Mouse (Mus musculus) regulatory T cell (primary cell): ENCODE data around the gene Esrrg.

Experiments
- in situ Hi-C: fragments of 300-600 bp; cut with MboI, MseI; formaldehyde crosslinking; loops from one replicate; pipeline ENCODE4 v1.15.1; 2025; ENCODE audit warnings: high pct_unique_total_duplicates

Gene Esrrg

DNA sequence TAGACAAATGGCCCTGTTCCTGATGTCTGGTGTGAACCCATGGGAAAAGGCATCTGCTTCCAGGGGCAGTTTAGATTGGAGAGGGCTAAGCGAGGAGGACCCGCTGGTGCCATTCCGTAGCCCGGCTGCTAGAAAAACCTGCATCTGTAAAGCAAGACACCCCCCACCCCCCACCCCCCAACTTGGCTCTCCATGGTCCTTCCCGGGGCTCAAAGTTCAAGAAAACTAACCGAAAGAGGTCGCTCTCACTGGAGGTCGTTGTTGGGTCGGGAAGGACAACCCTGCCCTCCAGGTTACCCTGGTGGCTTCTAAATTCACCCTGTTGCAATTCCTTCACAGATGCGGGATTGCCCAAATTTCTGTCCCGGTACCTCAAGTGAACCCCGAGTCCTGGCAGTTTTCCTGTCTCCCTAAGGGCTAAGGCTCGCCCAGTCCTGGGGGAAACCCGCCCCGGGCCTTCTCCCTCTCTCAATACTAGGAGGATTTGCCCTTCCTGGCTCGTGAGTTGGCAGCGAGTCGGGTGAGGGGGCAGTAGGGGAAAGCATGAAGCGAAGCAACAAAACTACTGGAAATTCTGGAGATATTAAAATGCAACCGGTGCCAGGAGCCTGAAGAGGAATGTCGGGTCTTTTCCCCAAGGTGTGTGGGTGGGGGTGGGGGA lies at the start of gene Esrrg:
Esrrg (plus strand) TSS at position 531 of the 661 bp plus-strand sequence.
- in situ Hi-C loops, result no loop called here

DNA sequence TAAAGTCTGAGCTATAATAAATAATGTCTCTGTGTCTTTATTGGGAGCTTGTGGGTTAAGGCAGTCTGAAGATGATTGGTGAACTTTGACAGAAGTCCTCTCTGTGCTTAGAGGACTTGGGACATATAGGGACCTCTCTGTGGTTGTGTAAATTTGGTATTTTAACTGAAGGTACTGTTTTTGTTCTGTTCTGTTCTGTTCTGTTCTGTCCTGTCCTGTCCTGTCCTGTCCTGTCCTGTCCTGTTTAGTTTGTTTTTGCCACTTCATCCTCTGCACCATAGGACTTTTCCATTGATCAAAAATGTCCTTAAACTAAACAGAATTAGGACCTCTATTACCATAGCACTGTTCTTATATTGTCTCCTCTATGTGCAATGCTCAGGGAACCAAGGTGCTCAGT lies 24.6 kb upstream of the Esrrg start:
- in situ Hi-C loops, result no loop called here

DNA sequence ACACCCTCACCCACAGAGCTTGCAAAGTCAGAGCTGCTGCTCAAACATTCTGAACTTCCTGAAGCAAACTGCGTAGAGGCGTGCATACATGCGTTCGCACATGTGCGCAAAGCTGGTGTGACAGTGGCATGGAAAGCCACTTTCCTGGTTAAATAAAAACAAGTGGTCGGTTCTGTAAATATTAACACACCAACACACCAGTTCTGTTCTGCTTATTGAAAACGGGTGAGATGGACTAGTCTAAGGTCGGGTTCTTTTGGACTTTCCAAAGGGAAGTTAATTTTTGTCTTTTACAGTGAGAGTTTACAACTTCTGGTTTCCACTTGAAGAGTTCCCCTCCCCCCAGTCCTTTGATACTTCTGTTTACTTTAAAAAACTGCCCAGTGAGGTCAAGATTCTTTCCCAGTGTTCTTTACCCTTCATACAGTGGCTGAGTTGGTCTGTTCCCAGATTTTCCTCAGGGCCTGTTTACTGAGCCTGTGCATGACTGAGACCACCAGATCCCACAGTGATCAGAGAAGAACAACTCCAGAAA lies 22.0 kb upstream of the Esrrg start:
- in situ Hi-C loops, result no loop called here

DNA sequence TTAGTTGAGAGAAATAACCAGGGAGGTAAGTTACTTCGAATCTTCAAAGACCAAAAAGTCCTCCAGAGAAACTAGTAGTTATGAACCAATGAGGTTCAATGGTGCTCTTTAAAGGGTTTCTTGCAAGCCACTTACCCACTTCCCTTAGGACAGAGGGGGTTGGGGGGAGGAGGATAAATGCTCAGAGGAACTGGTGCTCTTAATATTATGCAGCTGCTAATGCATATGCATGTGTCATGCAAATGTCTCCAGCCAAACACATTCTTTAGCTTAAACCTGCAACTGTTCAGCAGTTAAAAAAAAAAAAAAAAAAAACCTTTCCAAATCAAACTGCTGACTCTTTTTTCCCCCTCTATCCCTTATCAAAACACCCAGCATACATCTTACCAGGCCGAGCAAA lies 5.6 kb upstream of the Esrrg start:
- in situ Hi-C loops, result no loop called here

DNA sequence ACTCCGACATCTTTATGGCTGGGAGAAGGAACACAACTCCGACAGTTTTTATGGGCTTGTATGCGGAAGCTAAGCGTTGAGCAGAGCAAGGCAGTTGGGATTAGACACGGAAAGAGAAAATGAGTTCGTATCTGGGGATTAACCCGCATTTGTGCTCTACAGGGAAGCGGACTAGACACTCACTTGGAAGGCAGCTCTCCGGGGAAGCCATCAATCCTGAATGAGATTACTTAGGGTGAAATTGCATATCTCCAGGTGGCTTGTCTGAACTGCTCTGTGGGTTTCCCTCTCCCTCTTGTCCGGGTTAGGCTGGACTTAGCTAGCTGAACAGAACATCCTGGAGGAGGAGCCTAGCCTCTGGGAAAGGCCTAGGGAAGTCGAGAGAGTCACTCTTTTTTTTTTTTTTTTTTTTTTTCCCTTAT lies 4.5 kb upstream of the Esrrg start:
- in situ Hi-C loops, result no loop called here

DNA sequence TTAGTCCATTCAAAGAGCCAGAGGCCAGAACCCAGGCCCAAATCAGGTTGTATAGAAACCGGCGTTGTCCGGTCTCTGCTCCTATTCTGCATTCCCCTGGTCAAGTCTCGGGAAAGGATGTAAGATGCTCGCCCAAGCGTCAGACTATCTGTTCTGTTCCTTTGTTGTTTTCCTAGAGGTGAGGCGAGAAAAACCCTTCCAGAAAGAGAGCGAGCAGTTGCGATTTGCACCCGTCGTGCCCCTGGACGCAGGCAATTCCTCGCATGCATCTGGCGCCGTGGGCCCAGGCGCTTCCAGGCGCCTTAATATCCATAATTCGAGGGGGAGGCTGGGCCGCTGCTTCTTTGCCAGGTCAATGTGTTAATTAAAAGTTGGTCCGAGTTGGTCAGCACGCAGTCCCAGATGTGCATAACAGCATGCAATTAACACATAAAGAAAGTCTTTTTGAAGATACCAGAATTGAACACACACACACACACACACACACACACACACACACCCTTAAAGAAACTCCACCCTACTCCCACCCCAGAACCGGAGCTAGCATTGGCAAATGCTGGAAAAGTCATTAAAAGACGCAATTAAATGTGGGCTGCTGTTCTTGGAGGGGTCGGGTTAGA lies 3.8 kb upstream of the Esrrg start:
- in situ Hi-C loops, result no loop called here

DNA sequence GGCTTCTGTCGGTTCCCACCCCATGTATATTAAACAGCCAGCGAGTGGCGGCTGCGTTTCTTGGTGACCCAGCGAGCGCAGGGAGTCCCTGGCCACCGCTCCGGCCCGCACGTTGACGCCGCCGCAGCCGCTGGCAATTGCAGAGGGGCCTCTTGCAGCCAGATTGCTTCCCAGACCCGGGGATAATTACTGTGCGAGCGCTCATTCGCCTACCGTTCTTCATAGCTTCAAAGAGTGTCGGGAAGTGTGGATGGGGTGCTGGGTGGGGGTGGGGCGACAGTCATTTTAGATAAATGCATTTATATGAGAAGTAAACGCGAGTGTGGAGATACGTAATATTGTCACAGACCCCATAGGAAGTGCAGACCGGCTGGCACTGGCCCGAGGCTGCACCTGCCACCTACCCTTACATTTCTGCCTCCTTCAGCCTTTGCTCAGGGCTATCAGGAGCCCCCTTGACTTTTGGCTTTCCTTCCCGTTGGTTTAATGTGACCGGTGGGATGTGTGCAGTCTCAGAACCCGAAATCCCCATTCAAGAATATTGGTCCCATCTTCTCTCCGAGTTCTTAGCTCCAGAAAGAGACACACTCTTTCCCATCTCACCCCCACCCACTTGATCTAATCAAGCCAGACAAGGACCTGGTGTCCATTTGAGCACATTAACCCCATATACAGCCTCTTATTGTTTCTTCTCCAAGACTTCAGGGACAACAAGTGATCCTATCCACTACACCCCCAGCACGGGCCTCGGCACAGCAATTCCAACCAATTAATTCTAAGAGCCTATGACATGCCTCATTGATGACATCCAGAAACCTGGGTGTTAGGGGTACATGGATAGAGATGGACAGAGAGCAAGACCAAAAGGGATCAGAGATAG lies 3.0 kb upstream of the Esrrg start:
- in situ Hi-C loops, result no loop called here

DNA sequence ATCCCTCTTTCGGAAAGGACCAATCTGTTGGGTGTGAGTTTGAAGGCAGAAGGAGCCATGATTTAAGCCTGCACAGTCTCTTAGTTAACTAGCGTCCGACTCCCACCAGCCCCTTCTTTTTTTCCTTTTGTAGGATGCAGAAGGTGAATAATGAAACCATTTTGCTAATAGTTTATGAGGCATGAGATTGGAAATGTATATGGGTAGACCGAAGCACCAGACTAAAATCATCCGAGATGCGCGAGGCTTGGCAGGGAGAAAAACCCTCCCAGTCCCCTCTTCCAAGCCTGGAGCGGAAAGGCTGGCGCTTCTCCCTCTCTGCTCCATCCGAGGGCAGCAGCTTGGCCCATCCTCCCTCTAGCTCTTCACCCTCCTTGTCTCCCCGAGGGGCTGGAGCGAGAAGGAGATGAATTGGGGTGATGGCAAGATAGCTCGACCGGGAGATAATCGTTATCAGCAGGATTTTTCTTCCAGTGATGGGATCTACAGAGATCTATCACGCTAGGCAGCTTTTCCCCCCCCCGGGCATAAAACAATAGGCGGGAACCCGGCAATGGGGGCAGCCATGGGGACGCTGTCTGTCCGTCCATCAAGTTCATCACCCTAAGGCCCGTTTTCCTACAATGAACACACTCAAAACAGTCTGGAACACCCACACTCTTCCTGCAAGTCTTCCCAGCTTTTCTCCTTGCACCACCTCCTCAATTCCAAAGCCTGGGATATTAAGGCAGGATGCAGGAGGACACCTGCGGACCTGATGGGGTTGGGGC lies 2.1 kb upstream of the Esrrg start:
- in situ Hi-C loops, result no loop called here

DNA sequence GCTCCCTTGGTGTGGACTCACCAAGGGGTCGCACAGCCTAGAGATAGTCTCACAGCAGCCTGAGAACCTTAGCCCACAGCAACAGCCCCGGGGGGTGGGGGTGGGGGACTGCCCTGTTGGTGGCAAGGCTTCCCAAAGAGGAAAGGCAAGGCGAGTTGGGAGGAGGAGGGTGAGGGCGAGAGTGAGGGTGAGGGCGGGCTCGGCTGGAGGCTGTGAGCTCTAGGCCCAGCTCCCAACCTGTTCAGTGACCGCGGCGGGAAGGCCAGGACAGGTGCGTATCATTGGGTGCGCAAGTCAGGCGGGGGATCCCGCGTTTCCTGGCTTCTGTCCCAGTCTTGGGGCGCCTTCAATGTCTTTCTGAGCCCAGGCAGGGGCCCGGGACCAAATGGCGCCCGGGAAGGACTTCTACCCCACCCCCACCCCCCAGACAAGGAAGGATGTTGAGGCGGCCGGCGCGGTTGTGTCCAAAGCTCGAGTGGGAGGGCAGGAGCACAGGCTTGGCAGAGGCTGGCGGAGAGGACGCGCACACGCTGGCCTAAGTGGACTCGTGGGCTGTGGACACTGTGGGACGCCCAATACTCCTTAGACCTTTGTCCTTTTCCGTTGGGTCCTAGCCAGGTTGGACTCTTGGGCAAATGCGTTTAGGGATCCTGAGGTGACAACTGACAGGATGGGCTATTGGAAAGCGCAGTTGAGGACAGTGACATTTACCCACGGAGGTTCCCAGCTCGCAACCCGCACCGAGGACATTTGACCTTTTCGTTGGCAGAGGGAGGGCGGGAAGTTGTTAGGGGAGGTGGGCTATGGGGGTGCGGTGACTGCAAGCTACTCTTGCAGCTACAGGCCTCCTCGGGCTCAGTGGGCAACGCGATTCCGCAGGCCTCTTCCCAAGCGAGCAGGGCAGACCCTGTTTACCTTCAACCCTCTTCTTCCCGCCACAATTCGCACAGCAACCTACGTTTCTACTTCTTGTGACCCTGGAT lies 1.2 kb upstream of the Esrrg start:
- in situ Hi-C loops, result no loop called here

DNA sequence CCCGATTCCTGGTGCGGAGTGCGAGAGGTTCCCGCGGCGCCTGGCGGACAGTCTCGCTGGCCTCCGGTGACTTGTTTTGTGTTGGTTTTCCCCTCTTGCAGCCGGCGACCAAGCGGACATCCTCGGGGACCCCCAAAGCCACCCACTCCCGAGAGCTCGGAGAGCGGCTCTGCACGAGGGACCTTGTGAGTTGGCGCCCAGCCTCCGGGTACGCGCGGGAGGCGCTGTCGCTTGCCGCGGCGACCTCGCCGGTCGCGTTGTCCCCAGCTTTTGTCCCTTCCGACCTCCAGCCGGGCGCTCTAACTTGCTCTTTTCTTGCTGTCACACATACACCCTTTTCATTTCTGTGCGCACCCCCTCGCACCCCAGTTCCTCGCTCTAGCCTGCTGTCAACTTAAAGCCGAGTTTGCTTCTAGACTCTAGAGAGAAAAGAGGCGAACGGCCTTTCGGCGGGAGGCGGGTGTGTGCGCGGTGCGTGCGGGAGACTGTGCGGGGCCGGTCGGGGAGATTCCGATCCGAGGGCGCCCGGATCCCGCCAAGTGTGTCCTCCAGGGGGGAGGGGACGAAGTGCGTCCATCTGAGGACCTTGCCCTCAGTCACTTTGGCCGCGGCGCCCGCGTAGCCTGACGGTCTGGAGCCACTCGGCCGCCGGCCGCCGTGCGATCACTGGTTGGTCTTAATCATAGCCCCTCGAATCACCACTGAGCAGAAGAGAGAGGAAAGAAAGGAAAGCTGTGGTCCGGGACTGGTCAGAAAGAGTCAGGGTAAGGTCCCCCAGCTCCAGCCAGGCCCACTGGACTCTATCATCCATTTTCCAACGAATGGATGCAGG lies 646 bp downstream of the Esrrg start:
- in situ Hi-C loops, result no loop called here

DNA sequence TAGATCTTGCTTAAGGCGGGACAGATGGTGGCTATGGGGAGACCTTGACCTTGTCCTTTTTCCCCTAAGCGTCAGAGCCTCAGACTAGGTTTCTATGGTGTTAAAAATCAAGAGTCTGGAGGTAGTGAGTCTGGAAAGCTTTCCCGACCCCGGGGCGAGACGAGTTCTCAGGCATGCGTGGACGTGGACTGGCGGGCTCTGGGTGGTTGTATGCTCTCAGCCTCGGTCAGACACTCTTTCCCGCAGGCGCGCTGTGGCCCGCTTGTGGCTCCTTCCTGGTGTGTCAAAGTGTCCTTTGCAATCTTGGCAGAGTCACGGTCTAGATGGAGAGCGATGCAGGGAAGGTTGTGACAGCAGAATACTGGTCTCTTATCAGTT lies 1.3 kb downstream of the Esrrg start:
- in situ Hi-C loops, result no loop called here

DNA sequence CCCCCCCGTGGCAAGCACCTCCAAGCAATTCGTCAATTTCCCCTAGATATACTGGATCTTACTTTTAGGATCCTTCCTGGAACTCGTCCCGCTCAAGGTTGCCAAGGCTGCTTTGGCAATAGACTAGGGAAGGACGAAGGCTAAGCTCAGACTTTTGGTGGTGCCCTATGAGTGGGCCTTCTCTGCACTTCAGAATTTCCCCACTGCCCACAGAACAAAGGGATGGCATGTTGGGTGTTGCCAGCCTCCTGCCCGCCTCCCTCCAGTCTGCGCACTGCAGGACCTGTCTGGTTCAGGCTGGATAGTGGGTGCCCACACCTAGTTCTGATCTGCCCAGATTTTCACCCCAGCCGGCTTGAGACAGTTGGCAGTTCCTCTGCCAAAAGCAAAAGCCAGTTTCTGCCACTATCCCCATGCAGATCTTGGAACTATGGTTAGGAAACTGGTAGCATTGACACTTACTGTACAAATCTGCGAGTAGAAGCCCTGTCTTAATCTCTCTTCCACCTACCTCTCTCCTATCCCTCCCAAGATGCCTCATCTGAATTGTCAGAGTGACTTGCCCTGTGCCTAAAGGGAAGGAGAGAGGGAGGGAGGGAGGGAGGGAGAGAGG lies 1.9 kb downstream of the Esrrg start:
- in situ Hi-C loops, result no loop called here

DNA sequence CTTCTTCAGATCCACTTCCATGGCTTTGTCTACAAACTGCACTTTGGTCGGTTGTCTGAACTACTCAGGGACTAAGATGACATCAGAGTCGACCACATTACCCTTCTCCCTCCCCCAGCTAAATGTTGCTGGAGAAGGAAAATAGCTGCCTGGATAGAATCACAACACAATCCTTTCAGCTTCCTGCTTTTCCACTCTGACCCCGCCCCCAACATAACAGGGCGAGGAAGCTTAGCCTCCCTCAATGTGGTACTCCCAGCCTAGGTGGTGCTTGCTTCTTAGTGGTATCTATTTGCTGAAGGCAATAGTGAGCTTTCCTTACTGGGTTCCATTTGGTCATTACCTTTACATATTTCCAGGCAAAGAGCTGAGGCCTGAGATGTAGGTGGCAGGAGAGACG lies 3.3 kb downstream of the Esrrg start:
- in situ Hi-C loops, result no loop called here

DNA sequence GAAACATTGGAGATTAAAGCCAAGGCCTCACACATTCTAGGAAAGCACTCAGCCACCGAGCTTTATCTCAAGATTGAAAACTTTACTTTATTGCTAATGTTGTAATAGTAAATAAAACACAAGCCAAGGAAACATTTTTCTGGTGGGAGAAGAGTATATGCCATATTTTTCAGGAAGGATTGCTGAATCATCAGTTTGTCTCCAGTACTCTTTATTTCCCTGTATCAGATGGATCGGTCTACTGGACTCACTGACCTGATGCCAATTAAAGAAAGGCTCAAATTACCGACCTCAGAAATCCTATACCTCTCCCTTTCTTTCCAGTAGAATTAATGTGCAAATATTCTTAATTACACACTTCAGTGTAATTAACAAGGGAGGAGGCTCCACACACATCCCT lies 4.7 kb downstream of the Esrrg start:
- in situ Hi-C loops, result no loop called here

DNA sequence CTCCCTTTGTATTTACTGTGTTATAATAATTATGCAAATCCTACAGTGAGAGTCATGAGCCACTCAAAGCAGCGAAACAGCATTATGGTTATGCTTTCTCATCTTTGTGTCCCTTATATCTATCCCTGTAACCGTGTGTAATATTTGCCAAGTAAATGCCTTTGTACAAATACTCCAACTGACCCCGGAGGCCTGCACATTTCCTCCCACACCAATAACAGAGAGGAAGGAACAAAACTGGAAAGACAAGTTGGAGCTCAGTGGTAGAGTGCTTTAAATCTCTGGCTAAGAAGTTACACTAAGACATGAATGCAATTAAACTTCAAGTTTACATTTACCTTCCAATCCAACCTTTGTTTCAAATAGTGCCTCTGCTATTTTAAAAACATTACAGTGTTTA lies 15.4 kb downstream of the Esrrg start:
- in situ Hi-C loops, result no loop called here

DNA sequence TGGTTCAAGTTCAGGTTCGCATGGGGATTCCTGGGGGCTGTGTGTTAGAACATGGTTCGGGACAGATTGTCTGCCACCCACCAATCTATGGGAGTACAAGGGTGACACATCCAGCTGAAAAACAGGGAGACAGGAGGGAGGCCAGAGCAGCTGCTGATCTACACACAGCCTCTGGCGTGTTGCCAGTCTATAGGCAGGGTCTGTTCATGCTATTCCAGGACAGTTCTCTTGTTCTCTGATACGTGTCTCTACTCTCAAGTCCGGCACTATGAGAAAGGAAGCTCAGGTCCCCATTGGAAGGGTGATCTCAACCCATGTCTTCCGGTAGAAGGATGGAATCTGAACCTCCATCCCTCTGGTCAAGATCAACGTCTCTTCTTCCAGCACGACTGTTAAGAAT lies 21.8 kb downstream of the Esrrg start:
- in situ Hi-C loops, result no loop called here

DNA sequence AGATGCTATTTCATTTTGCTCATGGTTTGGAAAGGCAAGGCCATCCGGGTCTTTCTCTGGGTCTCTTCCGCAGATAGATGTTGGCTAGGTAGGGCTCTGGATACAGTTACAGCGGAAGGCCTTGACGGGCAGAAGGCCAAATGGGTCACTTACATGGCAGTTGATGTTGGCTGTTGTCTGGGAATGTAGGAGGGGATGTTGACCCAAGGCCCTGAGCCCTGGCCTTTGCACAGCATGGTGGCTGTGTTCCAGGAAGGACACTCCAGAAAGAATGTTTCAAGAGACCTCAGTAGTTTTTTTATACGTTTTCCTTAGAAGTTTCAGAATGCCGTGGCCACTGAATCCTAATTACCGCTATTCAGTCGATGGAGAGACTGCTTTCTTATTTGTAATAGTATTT lies 22.9 kb downstream of the Esrrg start:
- in situ Hi-C loops, result no loop called here

DNA sequence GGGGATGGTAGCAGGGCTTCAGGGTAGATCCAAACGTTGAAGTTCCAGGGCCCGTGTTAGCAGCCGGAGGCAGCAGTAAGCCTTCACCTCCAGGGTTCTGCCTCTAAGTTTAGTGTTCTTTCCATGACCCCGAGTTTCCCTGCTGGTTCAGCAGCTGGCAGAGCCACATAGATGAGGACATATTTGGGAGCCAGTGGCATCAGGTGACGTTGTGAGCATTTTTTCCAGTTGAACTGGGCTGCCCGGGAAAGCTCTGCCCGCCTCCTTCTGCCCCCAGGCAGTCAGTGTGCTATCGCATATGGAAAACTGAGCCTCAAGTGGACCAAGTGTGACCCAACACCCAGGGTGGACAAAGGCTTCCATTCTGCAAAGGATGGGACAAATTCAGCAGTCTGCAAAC lies 36.7 kb downstream of the Esrrg start:
- in situ Hi-C loops, result no loop called here

DNA sequence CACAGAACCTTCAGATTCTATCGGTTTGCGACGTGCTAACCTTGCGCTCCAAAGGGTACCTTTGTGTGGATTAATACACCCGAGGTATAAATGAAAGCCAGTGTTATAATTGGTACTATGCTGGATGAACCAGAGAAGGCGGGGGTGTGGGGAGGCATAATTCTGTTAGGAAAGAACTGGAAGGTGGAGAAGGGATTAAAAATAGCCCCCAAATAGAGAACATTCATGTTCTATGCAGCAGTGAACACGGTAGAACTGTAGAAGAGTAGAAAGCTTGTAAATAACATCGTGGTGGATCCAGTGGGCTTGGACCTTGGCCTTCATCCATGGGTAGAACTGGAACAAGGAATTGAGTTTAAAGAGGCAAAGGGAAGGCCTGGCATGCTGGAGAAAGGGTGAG lies 40.0 kb downstream of the Esrrg start:
- in situ Hi-C loops, result no loop called here
